ENCODE assay signal across 9 mouse cellular contexts in genomic region chr6:117878700-117879407, GRCm38 (mm10). TPM values are rescaled to one million over a fixed set of nuclear protein-coding genes. Genes with fewer than 3 reads are reported as not detected.
DNase-seq lines count a peak whose midpoint lies in the region; ATAC-seq and TF ChIP-seq lines count a peak whose summit lies in the region.
"Had no signal": no experiment of that assay in that cellular context is flagged by ENCODE, and none has a peak within 500 bp of the region (broad histone marks: within the 10 kb centered on the region; RNA-seq: fewer than 3 reads in every experiment).

No protein-coding gene starts in this region.

- peak overlapping the region; percentile 41 for H3K4me3 ChIP-seq in neural tube, embryonic 11.5 days (ENCODE audit: low read depth, low read length)
- peak overlapping the region; percentile 53 for H3K4me3 ChIP-seq in forebrain, postnatal 0 days (ENCODE audit: low read depth, low read length)
- peak overlapping the region; percentile 51 for H3K4me3 ChIP-seq in intestine, embryonic 15.5 days (replicated peaks)
- H3K4me3 ChIP-seq in limb, embryonic 15.5 days, result peak overlapping the region; percentile 60
- peak overlapping the region; percentile 55 for H3K4me3 ChIP-seq in midbrain, embryonic 15.5 days

- H3K36me3 ChIP-seq in neural tube, embryonic 11.5 days (ENCODE audit: control insufficient read depth, insufficient read depth, low read length), result no peaks in the 10 kb centered on the region
- no peaks in the 10 kb centered on the region for H3K36me3 ChIP-seq in forebrain, postnatal 0 days (ENCODE audit: insufficient read depth)
- no peaks in the 10 kb centered on the region for H3K36me3 ChIP-seq in intestine, embryonic 15.5 days
- no peaks in the 10 kb centered on the region for H3K36me3 ChIP-seq in limb, embryonic 15.5 days
- H3K36me3 ChIP-seq in midbrain, embryonic 15.5 days (replicated peaks), result no peaks in the 10 kb centered on the region

- TF ChIP-seq CTCF in forebrain, postnatal 0 days (IDR thresholded peaks at IDR 0.05; ENCODE audit: low read depth), result no peak

- H3K27me3 ChIP-seq in neural tube, embryonic 11.5 days (ENCODE audit: control insufficient read depth, insufficient read depth, low read length), result no peaks in the 10 kb centered on the region
- no peaks in the 10 kb centered on the region for H3K27me3 ChIP-seq in forebrain, postnatal 0 days (ENCODE audit: insufficient read depth, low read length)
- H3K27me3 ChIP-seq in intestine, embryonic 15.5 days (replicated peaks), result no peaks in the 10 kb centered on the region
- no peaks in the 10 kb centered on the region for H3K27me3 ChIP-seq in limb, embryonic 15.5 days
- H3K27me3 ChIP-seq in midbrain, embryonic 15.5 days (replicated peaks), result no peaks in the 10 kb centered on the region

- ATAC-seq in neural tube, embryonic 11.5 days (ENCODE audit: insufficient read depth, low FRiP score, low TSS enrichment), result peak; percentile 82
- peak; percentile 90 for ATAC-seq in forebrain, postnatal 0 days
- peak; percentile 90 for ATAC-seq in intestine, embryonic 15.5 days
- peak; percentile 82 for ATAC-seq in limb, embryonic 15.5 days (ENCODE audit: insufficient number of reproducible peaks, low FRiP score, low TSS enrichment, low read depth)
- peak; percentile 93 for ATAC-seq in midbrain, embryonic 15.5 days (replicated peaks)

- WGBS in neural tube, embryonic 11.5 days, result 14% methylated on average over 26 of the region's 26 CpGs
- 14% methylated on average over 26 of the region's 26 CpGs for WGBS in forebrain, postnatal 0 days
- WGBS in intestine, embryonic 15.5 days, result 11% methylated on average over 24 of the region's 26 CpGs
- WGBS in limb, embryonic 15.5 days, result 11% methylated on average over 26 of the region's 26 CpGs
- WGBS in midbrain, embryonic 15.5 days, result 14% methylated on average over 26 of the region's 26 CpGs

- no peak for DNase-seq in neural tube, embryonic 11.5 days (ENCODE audit: low spot score)
- DNase-seq in neural tube, embryonic 10.5 days (ENCODE audit: extremely low spot score, low spot score), result no peak
- peak; percentile 98 for DNase-seq in brain, adult 2 months (ENCODE audit: low read depth, low spot score)
- no peak for DNase-seq in forebrain, postnatal 0 days
- DNase-seq in urinary bladder, postnatal 25 days (ENCODE audit: low spot score), result no peak

- H3K4me2 ChIP-seq in neural tube, embryonic 11.5 days (ENCODE audit: low read depth), result peak overlapping the region; percentile 68
- H3K4me2 ChIP-seq in forebrain, postnatal 0 days (ENCODE audit: low read depth), result peak overlapping the region; percentile 62
- H3K4me2 ChIP-seq in intestine, embryonic 15.5 days (replicated peaks), result peak overlapping the region; percentile 78
- H3K4me2 ChIP-seq in limb, embryonic 15.5 days, result peak overlapping the region; percentile 70
- peak overlapping the region; percentile 79 for H3K4me2 ChIP-seq in midbrain, embryonic 15.5 days

- peaks cover 6% of the 10 kb centered on the region; the same call in 1 of the 2 replicates for H3K4me1 ChIP-seq in neural tube, embryonic 11.5 days (ENCODE audit: control insufficient read depth, insufficient read depth, low read length)
- H3K4me1 ChIP-seq in forebrain, postnatal 0 days (ENCODE audit: insufficient read depth), result peaks cover 3% of the 10 kb centered on the region
- no peaks in the 10 kb centered on the region for H3K4me1 ChIP-seq in intestine, embryonic 15.5 days (replicated peaks)
- peaks cover 7% of the 10 kb centered on the region for H3K4me1 ChIP-seq in limb, embryonic 15.5 days
- H3K4me1 ChIP-seq in midbrain, embryonic 15.5 days, result peaks cover 12% of the 10 kb centered on the region

- H3K9me3 ChIP-seq in neural tube, embryonic 11.5 days (ENCODE audit: control insufficient read depth, low read length), result no peaks in the 10 kb centered on the region
- H3K9me3 ChIP-seq in forebrain, postnatal 0 days (ENCODE audit: low read length), result no peaks in the 10 kb centered on the region
- H3K9me3 ChIP-seq in intestine, embryonic 15.5 days, result no peaks in the 10 kb centered on the region
- H3K9me3 ChIP-seq in limb, embryonic 15.5 days, result no peaks in the 10 kb centered on the region
- H3K9me3 ChIP-seq in midbrain, embryonic 15.5 days, result no peaks in the 10 kb centered on the region

- peak overlapping the region; percentile 96 for H3K27ac ChIP-seq in neural tube, embryonic 11.5 days (ENCODE audit: low read depth, low read length)
- H3K27ac ChIP-seq in forebrain, postnatal 0 days (ENCODE audit: low read depth, low read length), result peak overlapping the region; percentile 98
- H3K27ac ChIP-seq in intestine, embryonic 15.5 days, result peak overlapping the region; percentile 99
- H3K27ac ChIP-seq in limb, embryonic 15.5 days, result peak overlapping the region; percentile 100
- peak overlapping the region; percentile 99 for H3K27ac ChIP-seq in midbrain, embryonic 15.5 days

- peak overlapping the region; percentile 72 for H3K9ac ChIP-seq in neural tube, embryonic 11.5 days (ENCODE audit: low read length)
- H3K9ac ChIP-seq in forebrain, postnatal 0 days, result peak overlapping the region; percentile 68
- peak overlapping the region; percentile 81 for H3K9ac ChIP-seq in intestine, embryonic 15.5 days
- H3K9ac ChIP-seq in limb, embryonic 15.5 days, result peak overlapping the region; percentile 64
- peak overlapping the region; percentile 60 for H3K9ac ChIP-seq in midbrain, embryonic 15.5 days

RNA-seq across cellular contexts. Expression of gene Zfp239, which starts 17.0 kb away (rescaled TPM):
- 9.6 and 10.8 TPM in 2 replicates for polyA plus RNA-seq in neural tube, embryonic 11.5 days (2014; fragmentation: Nextera tagmentation; extraction: Ambion mirVana)
- total RNA-seq in forebrain, postnatal 0 days (2014; rRNA removed), result 24.2 and 24.8 TPM in 2 replicates
- polyA plus RNA-seq in forebrain, postnatal 0 days (2015; fragmentation: Nextera tagmentation; extraction: Ambion mirVana), result 16.2 and 16.5 TPM in 2 replicates
- 4.5 and 5.1 TPM in 2 replicates for polyA plus RNA-seq in intestine, embryonic 15.5 days (2015; fragmentation: Nextera tagmentation; extraction: Ambion mirVana)
- polyA plus RNA-seq in limb, embryonic 15.5 days (2015; fragmentation: Nextera tagmentation; extraction: Ambion mirVana), result 9.7 and 11.0 TPM in 2 replicates
- polyA plus RNA-seq in midbrain, embryonic 15.5 days (2015; fragmentation: Nextera tagmentation; extraction: Ambion mirVana), result 14.4 and 16.5 TPM in 2 replicates

RNA-seq across cellular contexts. Expression of gene Hnrnpf, which starts 21.3 kb away (rescaled TPM):
- polyA plus RNA-seq in neural tube, embryonic 11.5 days (2014; fragmentation: Nextera tagmentation; extraction: Ambion mirVana), result 688 and 701 TPM in 2 replicates
- 236 TPM in 2 replicates for total RNA-seq in forebrain, postnatal 0 days (2014; rRNA removed)
- polyA plus RNA-seq in forebrain, postnatal 0 days (2015; fragmentation: Nextera tagmentation; extraction: Ambion mirVana), result 216 and 225 TPM in 2 replicates
- 791 and 835 TPM in 2 replicates for polyA plus RNA-seq in intestine, embryonic 15.5 days (2015; fragmentation: Nextera tagmentation; extraction: Ambion mirVana)
- 627 and 632 TPM in 2 replicates for polyA plus RNA-seq in limb, embryonic 15.5 days (2015; fragmentation: Nextera tagmentation; extraction: Ambion mirVana)
- 258 and 279 TPM in 2 replicates for polyA plus RNA-seq in midbrain, embryonic 15.5 days (2015; fragmentation: Nextera tagmentation; extraction: Ambion mirVana)

RNA-seq across cellular contexts. Expression of gene Zfp637, which starts 37.9 kb away (rescaled TPM):
- polyA plus RNA-seq in neural tube, embryonic 11.5 days (2014; fragmentation: Nextera tagmentation; extraction: Ambion mirVana), result 132 and 134 TPM in 2 replicates
- total RNA-seq in forebrain, postnatal 0 days (2014; rRNA removed), result 120 and 129 TPM in 2 replicates
- polyA plus RNA-seq in forebrain, postnatal 0 days (2015; fragmentation: Nextera tagmentation; extraction: Ambion mirVana), result 145 and 152 TPM in 2 replicates
- 84.7 and 90.5 TPM in 2 replicates for polyA plus RNA-seq in intestine, embryonic 15.5 days (2015; fragmentation: Nextera tagmentation; extraction: Ambion mirVana)
- polyA plus RNA-seq in limb, embryonic 15.5 days (2015; fragmentation: Nextera tagmentation; extraction: Ambion mirVana), result 131 and 134 TPM in 2 replicates
- polyA plus RNA-seq in midbrain, embryonic 15.5 days (2015; fragmentation: Nextera tagmentation; extraction: Ambion mirVana), result 139 and 156 TPM in 2 replicates

RNA-seq across cellular contexts. Expression of gene Fxyd4, which starts 58.6 kb away (rescaled TPM):
- polyA plus RNA-seq in neural tube, embryonic 11.5 days (2014; fragmentation: Nextera tagmentation; extraction: Ambion mirVana), result 1.3 and 1.9 TPM in 2 replicates
- not detected in 2 replicates for total RNA-seq in forebrain, postnatal 0 days (2014; rRNA removed)
- 0.33 and 0.47 TPM in 2 replicates for polyA plus RNA-seq in forebrain, postnatal 0 days (2015; fragmentation: Nextera tagmentation; extraction: Ambion mirVana)
- 1.8 and 3.2 TPM in 2 replicates for polyA plus RNA-seq in intestine, embryonic 15.5 days (2015; fragmentation: Nextera tagmentation; extraction: Ambion mirVana)
- 3.4 and 4.3 TPM in 2 replicates for polyA plus RNA-seq in limb, embryonic 15.5 days (2015; fragmentation: Nextera tagmentation; extraction: Ambion mirVana)
- 2.8 and 4.7 TPM in 2 replicates for polyA plus RNA-seq in midbrain, embryonic 15.5 days (2015; fragmentation: Nextera tagmentation; extraction: Ambion mirVana)
- total RNA-seq: heart, adult 18-20 months had no signal
